Mouse (Mus musculus) lung, embryonic 14.5 days (tissue): ENCODE data around the gene Ncbp1. TPM values are rescaled to one million over a fixed set of nuclear protein-coding genes. Genes with fewer than 3 reads are reported as not detected.

Experiments used
- ATAC-seq: fragments of 200-750 bp; cut with Nextera tagmentation; 2 replicates; pipeline ENCODE4 v1.8.0; 2017; ENCODE audit warnings: mild to moderate bottlenecking, moderate TSS enrichment, moderate library complexity; ENCODE audit not compliant: insufficient read depth
- DNase-seq: peaks from one replicate; pipeline ENCODE4 v3.0.0-alpha.2; 2015
- H3K27ac ChIP-seq: fragments of 300-500 bp; sonication (generic); 2 replicates; pipeline ENCODE4 v1.5.1; 2014; ENCODE audit warnings: low read depth, mild to moderate bottlenecking, moderate library complexity
- H3K27me3 ChIP-seq: fragments of 300-500 bp; sonication (generic); 2 replicates; pipeline ENCODE4 v1.6.1; 2014; ENCODE audit warnings: low read length, control low read depth; ENCODE audit not compliant: insufficient read depth
- H3K36me3 ChIP-seq: fragments of 300-500 bp; sonication (generic); 2 replicates; pipeline ENCODE4 v1.6.1; 2014; ENCODE audit warnings: control low read depth; ENCODE audit not compliant: insufficient read depth
- H3K4me1 ChIP-seq: fragments of 300-500 bp; sonication (generic); 2 replicates; pipeline ENCODE4 v1.6.1; 2014; ENCODE audit warnings: antibody characterized with exemption, control low read depth; ENCODE audit not compliant: insufficient read depth
- H3K4me2 ChIP-seq: fragments of 300-500 bp; sonication (generic); 2 replicates; pipeline ENCODE4 v1.6.1; 2014; ENCODE audit warnings: mild to moderate bottlenecking
- H3K4me3 ChIP-seq: fragments of 300-500 bp; sonication (generic); 2 replicates; pipeline ENCODE4 v1.5.1; 2014; ENCODE audit warnings: low read depth, low read length
- H3K9ac ChIP-seq: fragments of 300-500 bp; sonication (generic); 2 replicates; pipeline ENCODE4 v1.6.1; 2014
- H3K9me3 ChIP-seq: fragments of 300-500 bp; sonication (generic); 2 replicates; pipeline ENCODE4 v1.6.1; 2016; ENCODE audit warnings: low read depth, low read length, control low read depth
- CTCF ChIP-seq: IDR thresholded peaks from 2 replicates; pipeline ENCODE4 v1.5.1; 2016; ENCODE audit warnings: antibody characterized with exemption, low read depth
- WGBS: fragments of 180-500 bp; shearing (Covaris S2); extraction: QIAGEN DNeasy Blood & Tissue Kit; methylation state at CpG from one replicate; pipeline ENCODE4 v1.1.7; 2014; 5-methylcytosine and 5-hydroxymethylcytosine counted together
- polyA plus RNA-seq: library from polyadenylated mRNA; unstranded; fragments of >200 nt; fragmentation: Nextera tagmentation; extraction: Ambion mirVana; gene quantifications from 2 replicates; pipeline ENCODE4 v1.2.1, GENCODE M21; 2014

Ncbp1 gene
- polyA plus RNA-seq, 1 experiment from 2014 or later = 89.3 TPM

DNA sequence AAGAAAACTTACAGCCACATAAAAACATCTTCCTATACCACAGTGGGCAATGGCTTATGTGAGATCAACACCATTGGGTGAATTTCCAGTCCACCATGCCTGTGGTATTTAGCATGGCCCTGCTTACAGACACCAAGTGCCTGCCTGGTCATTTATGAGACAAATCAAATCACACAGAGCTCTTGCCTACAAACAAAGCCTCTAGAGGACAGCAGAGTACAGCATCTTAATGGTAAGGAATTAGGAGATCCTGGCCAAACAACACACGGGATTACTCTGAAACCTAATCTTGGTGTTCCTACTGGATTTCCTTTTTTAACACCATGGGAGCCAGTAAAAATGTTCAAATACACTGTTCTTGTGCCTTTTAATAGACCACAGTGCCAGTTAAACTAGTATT lies 23.1 kb upstream of the Ncbp1 start:
- no peak for TF ChIP-seq CTCF

GRCm38 (mm10) chr4:46116544-46117175 lies 21.8 kb upstream of the Ncbp1 start:
- H3K4me1 ChIP-seq = no peaks in the 10 kb centered on the region
- ATAC-seq (no peak), DNase-seq (no peak)
- no peak overlapping the region for H3K9ac ChIP-seq
- peaks cover 80% of the 10 kb centered on the region for H3K36me3 ChIP-seq
- H3K9me3 ChIP-seq = no peaks in the 10 kb centered on the region
- H3K4me2 ChIP-seq = no peak overlapping the region
- no peak overlapping the region for H3K4me3 ChIP-seq
- 85% methylated on average over 10 of the region's 10 CpGs for WGBS
- no peaks in the 10 kb centered on the region for H3K27me3 ChIP-seq
- no peak overlapping the region for H3K27ac ChIP-seq
- TF ChIP-seq CTCF = no peak

More for the DNA sequence above, 23.1 kb upstream of the Ncbp1 start:
- Histone ChIP-seq H3K4me1 (no peaks in the 10 kb centered on the region), H3K27me3 (no peaks in the 10 kb centered on the region), H3K4me2 (no peak overlapping the region), H3K4me3 (no peak overlapping the region), H3K27ac (no peak overlapping the region), H3K9me3 (no peaks in the 10 kb centered on the region), H3K36me3 (peaks cover 71% of the 10 kb centered on the region), H3K9ac (no peak overlapping the region)
- DNase-seq (no peak), ATAC-seq (no peak)
- 71% methylated on average over 1 of the region's 1 CpGs for WGBS

GRCm38 (mm10) chr4:46117536-46117935 lies 20.9 kb upstream of the Ncbp1 start:
- WGBS = 93% methylated on average over 4 of the region's 4 CpGs
- Histone ChIP-seq H3K36me3 (peaks cover 88% of the 10 kb centered on the region), H3K4me2 (no peak overlapping the region), H3K9ac (no peak overlapping the region), H3K4me1 (no peaks in the 10 kb centered on the region), H3K9me3 (no peaks in the 10 kb centered on the region), H3K27ac (no peak overlapping the region), H3K27me3 (no peaks in the 10 kb centered on the region), H3K4me3 (no peak overlapping the region)
- no peak for TF ChIP-seq CTCF
- ATAC-seq = no peak
- no peak for DNase-seq

- Histone ChIP-seq H3K4me2 (no peak overlapping the region), H3K9ac (no peak overlapping the region), H3K4me3 (no peak overlapping the region), H3K27me3 (no peaks in the 10 kb centered on the region), H3K4me1 (no peaks in the 10 kb centered on the region), H3K36me3 (peaks cover 94% of the 10 kb centered on the region), H3K27ac (no peak overlapping the region), H3K9me3 (no peaks in the 10 kb centered on the region)
- no peak for DNase-seq
- no peak for TF ChIP-seq CTCF
- ATAC-seq = no peak
- 91% methylated on average over 14 of the region's 14 CpGs for WGBS
These were observed 18.8 kb upstream of the Ncbp1 start for GRCm38 (mm10) chr4:46119514-46120094.

- no peak overlapping the region for H3K27ac ChIP-seq
- WGBS = 78% methylated on average over 3 of the region's 3 CpGs
- TF ChIP-seq CTCF = no peak
These were observed 17.6 kb upstream of the Ncbp1 start for GRCm38 (mm10) chr4:46120767-46121166.

GRCm38 (mm10) chr4:46123358-46123757 lies 15.1 kb upstream of the Ncbp1 start:
- no peak for TF ChIP-seq CTCF
- H3K9me3 ChIP-seq = no peaks in the 10 kb centered on the region
- H3K4me3 ChIP-seq = no peak overlapping the region
- H3K4me1 ChIP-seq = no peaks in the 10 kb centered on the region
- 86% methylated on average over 6 of the region's 6 CpGs for WGBS
- H3K36me3 ChIP-seq = peaks cover 80% of the 10 kb centered on the region
- H3K9ac ChIP-seq = no peak overlapping the region
- ATAC-seq (no peak), DNase-seq (no peak)
- no peak overlapping the region for H3K27ac ChIP-seq
- no peaks in the 10 kb centered on the region for H3K27me3 ChIP-seq
- no peak overlapping the region for H3K4me2 ChIP-seq

More at GRCm38 (mm10) chr4:46120767-46121166, 17.6 kb upstream of the Ncbp1 start:
- Histone ChIP-seq H3K9me3 (no peaks in the 10 kb centered on the region), H3K9ac (no peak overlapping the region), H3K36me3 (peaks cover 94% of the 10 kb centered on the region), H3K4me1 (no peaks in the 10 kb centered on the region), H3K4me2 (no peak overlapping the region), H3K4me3 (no peak overlapping the region), H3K27me3 (no peaks in the 10 kb centered on the region)
- no peak for ATAC-seq
- DNase-seq = no peak

DNA sequence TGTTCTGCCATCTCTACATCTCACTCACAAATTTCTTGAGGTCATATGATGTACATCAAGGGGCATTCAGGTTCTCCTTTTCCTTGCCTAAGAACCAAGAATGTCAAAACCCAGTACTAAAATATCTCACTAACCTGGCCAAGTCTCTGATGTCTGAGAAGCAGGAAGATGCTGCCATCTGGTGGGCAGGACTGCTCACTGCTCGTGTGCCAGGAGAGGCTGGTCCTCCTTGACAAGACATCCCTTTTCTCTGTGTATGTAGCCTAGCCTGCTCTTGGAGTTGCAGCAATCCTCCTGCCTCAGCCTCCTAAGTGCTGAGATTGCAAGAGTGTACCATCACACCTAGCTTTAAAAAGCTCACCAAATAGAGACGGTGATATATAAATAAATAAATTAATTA lies 11.9 kb upstream of the Ncbp1 start:
- Histone ChIP-seq H3K27ac (no peak overlapping the region), H3K4me1 (no peaks in the 10 kb centered on the region), H3K9ac (no peak overlapping the region), H3K9me3 (no peaks in the 10 kb centered on the region), H3K4me2 (no peak overlapping the region), H3K36me3 (peaks cover 82% of the 10 kb centered on the region), H3K27me3 (no peaks in the 10 kb centered on the region), H3K4me3 (no peak overlapping the region)
- 43% methylated on average over 2 of the region's 2 CpGs for WGBS
- peak; percentile 89 for DNase-seq
- ATAC-seq = no peak
- peak; percentile 91 for TF ChIP-seq CTCF
